Mouse (Mus musculus): Measurements from ENCODE around the gene Mplkip.

The Mplkip gene

DNA sequence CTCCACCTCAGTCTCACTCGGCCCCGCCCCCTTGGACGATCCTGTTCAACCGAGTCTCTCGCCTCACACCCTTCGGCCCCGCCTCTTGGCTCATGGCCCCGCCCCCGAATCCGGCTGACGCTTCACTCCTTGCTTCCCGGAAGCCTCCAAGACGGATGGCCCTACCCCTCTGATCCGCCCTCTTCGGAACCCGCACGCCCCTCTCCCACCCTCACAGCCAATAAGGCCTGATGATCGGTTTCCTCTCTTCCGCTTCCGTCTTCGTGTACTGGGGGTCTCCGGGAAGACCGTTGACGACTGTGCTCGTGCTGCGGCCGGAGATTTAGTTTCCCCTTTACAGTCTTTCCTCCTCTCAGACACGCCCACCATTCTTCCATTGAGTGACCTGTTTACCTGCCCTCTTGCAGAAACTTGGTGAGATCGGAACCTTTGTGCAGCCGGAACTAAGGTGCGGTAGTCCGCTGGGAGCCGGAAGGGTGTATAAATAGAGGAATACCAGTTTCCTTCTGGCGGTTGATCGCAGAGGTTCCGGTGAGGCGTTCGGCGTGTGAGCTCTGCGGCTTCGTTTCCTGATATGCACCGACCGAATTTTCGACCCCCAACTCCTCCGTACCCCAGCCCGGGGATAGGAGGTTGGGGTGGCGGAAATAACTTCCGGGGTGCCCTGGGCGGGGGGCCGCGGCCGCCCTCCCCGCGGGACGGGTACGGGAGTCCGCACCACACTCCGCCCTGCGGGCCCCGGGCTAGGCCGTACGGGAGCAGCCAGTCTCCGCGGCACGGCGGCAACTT, at the start of gene Mplkip, which contains the start of gene Sugct:
Mplkip (plus strand) TSS at position 282 of the 789 bp plus-strand sequence.
Sugct (minus strand) TSS at position 643 of the 789 bp plus-strand sequence.
- DNase-seq (ENCODE audit: low spot score), result peak; percentile 99

DNA sequence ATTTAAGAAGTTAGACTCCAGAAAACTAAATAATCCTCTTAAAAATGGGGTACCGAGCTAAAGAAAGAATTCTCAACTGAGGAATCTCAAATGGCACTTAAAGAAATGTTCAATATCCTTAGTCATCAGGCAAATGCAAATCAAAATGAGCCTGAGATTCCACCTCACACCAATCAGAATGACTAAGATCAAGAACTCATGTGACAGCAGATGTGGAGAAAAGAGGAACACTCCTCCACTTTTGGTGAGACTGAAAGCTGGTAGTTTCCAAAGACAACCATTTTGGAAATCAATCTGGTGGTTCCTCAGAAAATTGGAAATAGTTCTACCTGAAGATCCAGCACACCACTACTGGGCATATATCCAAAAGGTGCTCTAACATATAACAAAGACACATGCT, 27.6 kb upstream of the Mplkip start:
- no peak for DNase-seq (ENCODE audit: low spot score)

DNA sequence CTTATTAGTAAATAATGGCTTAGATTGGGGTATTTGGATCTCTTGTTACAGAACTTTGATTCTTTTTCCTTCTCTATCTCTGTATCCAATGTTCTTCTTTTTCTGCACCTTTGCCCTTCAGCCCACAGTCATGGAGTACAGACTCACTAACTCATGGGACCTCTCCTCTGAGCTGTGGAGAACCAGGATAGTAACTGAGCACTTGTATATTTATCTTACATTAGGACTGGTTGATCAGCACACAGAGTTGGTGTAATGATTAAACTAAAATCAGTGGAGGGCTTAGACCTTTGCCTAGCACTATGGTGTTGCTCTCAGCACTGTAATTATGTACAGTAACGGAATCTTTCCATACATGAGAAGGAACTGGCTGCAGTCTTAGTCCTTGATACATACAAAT, 23.9 kb upstream of the Mplkip start:
- DNase-seq (ENCODE audit: low spot score), result no peak

DNA sequence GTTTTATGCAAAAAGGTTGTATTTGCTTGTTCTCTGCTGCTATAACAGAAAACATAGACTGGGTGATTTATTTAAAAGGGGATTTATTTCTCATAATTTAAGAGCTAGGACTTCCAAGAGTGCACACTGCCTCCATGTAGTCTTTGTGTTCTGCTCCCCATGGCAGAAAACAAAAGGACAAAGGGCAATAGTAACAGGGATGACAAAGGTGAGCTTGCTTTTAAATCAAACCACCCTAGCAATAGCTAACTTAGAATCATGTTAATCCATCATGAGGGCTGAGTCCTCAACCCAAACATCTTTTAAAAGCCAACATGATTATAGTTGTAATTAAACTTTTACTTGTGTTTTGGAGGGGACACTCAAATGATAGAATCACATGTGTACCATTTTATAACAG, 5.5 kb upstream of the Mplkip start:
- no peak for DNase-seq (ENCODE audit: low spot score)

DNA sequence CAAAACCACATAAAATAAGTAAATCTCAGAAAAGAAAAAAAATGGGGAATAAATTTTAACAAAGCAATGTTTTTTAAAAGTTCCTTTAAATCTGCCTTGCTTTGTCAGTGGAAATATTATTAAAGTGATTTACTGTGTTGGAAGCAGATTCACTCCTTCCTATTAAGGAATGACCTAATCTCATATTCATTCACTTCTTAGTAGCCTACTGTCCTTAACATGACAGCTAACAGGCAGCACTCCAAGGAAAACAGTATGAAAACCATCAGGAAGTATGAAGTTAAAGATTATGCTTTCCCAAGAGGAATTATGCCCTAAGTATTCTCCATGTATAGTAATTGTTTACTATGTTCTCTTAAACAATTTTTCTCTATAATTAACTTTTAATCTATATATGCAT, 4.3 kb upstream of the Mplkip start:
- DNase-seq (ENCODE audit: low spot score), result no peak

- DNase-seq (ENCODE audit: low spot score), result no peak
Observed at GRCm38 (mm10) chr13:17691436-17691835, 3.6 kb upstream of the Mplkip start.

- no peak for DNase-seq (ENCODE audit: low spot score)
Observed at GRCm38 (mm10) chr13:17693816-17694215, 1.2 kb upstream of the Mplkip start.

DNA sequence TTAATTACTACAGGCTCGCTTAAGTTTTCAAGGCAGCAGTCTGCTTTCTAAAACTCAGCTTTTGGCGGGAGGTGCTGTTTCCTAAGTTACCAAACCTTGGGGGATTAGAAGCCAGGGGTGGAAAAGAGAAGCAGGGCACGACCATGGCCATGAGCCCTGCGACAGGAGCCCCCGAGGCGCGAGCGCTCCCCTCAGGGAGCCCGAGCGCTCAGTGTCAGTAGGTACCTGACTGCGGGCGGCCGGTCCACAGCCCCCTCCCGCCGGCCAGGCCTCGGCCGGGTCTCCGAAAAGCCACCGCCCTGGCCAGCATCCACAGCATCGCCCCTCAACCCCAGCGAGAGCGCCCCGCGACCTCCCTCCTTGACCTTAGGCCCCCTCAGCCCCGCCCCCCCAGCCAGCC, 578 bp upstream of the Mplkip start:
- peak; percentile 41 for DNase-seq (ENCODE audit: low spot score)

DNA sequence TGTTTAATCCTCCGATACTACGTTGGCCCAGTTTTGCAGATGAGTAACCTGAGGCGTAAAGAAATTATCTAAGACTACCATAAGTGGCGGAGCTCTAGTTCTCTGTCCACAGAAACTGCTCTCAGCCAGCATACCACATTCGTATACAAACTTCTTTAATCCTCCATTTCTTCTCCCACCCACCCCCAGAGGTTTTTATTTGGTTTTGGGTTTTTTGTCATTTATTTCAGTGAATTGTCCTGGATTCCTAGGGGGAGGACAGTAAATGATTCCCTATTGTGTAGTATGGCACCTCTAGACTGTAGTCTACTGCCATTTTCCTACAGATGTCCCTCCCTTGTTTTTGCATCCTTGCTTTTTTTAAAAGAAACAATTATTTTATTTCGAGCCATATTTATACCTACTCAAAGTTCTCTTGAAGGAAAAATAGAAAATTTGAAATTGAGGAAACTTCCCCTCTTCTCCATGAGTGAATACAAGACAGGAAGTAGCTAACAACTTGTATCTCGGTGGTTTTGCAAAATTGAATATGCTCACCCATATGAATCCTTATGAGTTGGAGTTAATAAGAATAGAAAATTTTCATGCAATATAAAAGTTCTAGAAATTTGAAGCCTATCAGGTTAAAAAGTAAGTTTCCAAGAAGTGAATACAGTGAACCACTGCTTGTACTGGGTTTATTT, 1.0 kb downstream of the Mplkip start:
- DNase-seq (ENCODE audit: low spot score), result no peak

DNA sequence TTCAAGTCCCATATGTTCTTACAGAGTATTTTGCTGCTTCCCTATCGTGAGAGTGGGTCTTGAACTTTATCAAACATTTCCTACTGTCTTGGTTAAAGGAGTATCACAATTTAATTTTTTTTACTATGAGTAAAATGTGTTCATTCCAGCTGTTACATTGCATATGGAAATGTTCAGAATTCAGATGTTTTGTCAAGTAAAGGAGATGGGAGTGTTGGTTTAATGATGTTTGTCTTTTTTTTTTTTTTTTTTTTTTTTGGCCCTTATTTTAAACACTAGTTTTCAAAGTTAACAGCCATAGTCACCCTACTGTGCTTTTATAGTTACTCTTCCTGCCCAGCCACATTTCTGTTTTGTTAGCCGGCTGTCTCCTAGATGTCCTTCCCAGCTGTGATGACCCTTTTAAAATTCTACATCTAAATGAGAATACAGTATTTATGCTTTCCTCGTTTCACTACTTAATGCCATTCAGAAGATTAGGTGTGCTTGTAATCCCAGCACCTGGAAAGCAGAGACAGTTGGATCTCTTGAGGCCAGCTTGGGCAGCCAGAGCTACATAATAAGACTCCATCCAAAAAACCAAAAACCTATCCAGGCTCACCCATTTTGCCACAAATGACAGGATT, 5.2 kb downstream of the Mplkip start:
- no peak for DNase-seq (ENCODE audit: low spot score)

- DNase-seq (ENCODE audit: low spot score), result no peak
Observed at GRCm38 (mm10) chr13:17701322-17701721, 6.3 kb downstream of the Mplkip start.

DNA sequence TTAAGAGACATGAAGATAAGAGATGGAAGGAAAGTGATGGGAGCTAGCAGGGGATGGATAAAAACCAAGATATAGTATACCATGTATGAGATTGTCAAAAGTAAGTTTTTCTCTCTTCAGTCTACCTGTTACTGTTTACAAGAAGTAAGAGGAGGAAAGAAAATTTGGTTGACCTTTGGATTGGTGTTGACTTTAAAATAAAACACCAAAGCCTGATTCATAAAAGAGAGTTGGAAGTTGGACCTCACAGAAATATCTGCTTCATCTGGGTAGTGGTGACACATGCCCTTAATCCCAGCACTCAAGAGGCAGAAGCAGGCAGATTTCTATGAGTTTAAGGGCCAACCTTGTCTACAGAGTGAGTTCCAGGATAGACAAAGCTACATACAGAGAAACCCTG, 7.3 kb downstream of the Mplkip start:
- DNase-seq (ENCODE audit: low spot score), result no peak

GRCm38 (mm10) chr13:17705188-17705826, 10.3 kb downstream of the Mplkip start:
- DNase-seq (ENCODE audit: low spot score), result no peak

- no peak for DNase-seq (ENCODE audit: low spot score)
Observed at GRCm38 (mm10) chr13:17708784-17709311, 13.9 kb downstream of the Mplkip start.

DNA sequence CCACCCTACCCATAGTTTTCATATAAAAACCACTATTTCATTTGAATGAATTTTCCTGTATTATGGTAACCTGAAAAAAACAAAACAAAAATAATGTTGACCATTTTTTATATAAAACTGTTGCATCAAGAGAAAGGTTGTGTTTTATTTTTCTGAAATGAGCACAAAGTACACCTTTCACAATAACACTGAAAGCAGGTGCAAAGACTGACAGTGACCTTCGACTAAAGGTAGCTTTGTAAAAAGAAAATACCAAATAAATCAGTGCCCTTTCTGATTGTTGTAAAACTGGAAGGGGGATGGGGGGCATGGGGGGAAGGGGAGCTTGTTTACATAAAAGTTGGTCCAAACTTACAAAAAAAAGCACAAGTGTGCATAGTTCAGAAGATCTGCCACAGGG, 22.4 kb downstream of the Mplkip start:
- no peak for DNase-seq (ENCODE audit: low spot score)

- no peak for DNase-seq (ENCODE audit: low spot score)
Observed at GRCm38 (mm10) chr13:17727922-17728321, 32.9 kb downstream of the Mplkip start.

DNA sequence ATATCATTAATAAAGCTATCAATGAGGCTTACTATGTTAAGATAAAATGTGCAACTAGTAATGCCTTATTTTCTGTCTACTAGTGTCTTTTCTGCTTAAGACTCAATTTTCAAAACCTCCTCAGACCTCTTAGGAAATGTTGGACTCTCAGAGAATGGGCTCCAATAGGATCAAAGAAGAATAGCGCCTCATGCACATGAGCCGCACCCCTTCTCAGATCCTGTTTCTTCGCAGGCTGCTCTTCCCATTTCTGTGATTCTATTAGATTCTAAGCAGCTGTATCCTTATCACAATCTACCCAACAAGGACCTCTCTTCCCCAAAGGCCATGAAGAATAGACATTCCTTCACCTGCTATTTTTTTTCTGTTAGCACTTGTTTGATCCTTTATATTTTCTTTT, 33.8 kb downstream of the Mplkip start:
- DNase-seq (ENCODE audit: low spot score), result no peak
